Mouse (Mus musculus) E14TG2a.4 (cell line): ENCODE results near the gene Trim69.

Experiments
- CTCF ChIP-seq: conservative IDR thresholded peaks from 2 replicates; pipeline ENCODE4 v1.5.1; 2014; ENCODE audit warnings: low read length
- NANOG ChIP-seq: IDR thresholded peaks from 2 replicates; pipeline ENCODE4 v1.6.1; 2014; ENCODE audit warnings: borderline replicate concordance, low read length, mixed read lengths

DNA sequence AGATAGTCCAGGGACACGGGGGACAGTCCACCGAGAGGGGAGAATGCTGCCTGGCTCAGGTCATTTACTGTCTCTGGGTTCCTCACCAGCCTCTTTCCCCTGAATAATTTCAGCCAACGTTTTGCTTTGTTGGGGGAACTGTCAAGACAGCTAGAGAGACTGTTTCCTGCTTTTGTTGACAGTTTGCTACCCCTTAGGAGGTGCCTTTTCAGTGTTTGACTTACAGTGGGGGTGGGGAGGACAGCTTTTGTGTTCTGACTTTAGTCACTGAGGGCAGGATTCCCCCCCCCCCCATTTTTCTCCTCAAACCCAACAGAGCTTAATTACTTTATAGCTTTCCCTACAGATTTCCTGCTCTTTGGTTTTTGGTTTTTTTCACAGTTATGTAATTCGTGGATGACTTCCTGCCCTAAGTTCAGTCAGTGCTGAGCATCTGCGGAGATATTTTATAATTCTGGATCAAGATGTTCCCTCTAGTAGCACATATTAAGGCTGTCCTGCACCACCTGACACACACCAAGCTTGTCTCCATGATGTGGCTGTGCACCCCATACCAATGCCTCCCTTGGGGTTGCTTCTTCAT, 33.6 kb upstream of the Trim69 start:
- no peak for TF ChIP-seq CTCF
- no peak for TF ChIP-seq NANOG
